In the genomic region with DNA sequence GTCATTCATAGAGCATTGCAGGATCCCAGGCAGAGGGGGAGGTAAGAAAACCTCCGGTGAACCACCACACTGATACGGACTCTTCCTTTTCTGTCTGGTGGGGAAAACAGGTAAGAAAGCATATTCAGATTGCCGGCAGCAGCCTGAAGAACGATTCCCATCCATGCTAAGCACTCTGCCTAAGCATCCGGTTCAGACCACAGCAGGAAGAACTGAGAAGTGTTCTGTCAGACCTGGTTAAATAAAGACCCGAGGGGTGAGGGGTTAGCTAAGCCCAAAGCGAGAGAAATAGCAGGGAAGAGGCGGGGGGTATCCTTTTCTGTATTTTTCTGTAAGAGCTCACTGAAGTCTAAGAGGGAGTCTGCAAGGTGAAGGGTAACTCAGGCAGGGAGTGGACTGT, we compare ENCODE assay signal across 17 mouse cellular contexts.
"Had no signal": no experiment of that assay in that cellular context is flagged by ENCODE, and none has a peak within 500 bp of the region (broad histone marks: within the 10 kb centered on the region; RNA-seq: fewer than 3 reads in every experiment).

No protein-coding gene starts in this region.

- ATAC-seq: hindbrain, embryonic 16.5 days; inflammation-experienced regulatory T-cells, adult 6 months; intestine, embryonic 15.5 days; intestine, postnatal 0 days; liver, embryonic 12.5 days had no signal

- DNase-seq: gastrocnemius, adult 2 months; gastrocnemius, postnatal 10 days; gastrocnemius, postnatal 25 days; heart, adult 2 months; heart, postnatal 14 days; heart, postnatal 36 days; kidney, adult 18-20 months; kidney, adult 8-10 months; kidney, postnatal 10 days; kidney, postnatal 25 days; kidney, postnatal 4 days; left cerebral cortex, postnatal 4 days had no signal
